Mouse (Mus musculus): ENCODE measurements around the gene Gnmt.
"Not testable (repeated sequence)": the region's sequence is repeated elsewhere in the genome, so short reads cannot be mapped to it uniquely, and the experiment has no call there.

DNA sequence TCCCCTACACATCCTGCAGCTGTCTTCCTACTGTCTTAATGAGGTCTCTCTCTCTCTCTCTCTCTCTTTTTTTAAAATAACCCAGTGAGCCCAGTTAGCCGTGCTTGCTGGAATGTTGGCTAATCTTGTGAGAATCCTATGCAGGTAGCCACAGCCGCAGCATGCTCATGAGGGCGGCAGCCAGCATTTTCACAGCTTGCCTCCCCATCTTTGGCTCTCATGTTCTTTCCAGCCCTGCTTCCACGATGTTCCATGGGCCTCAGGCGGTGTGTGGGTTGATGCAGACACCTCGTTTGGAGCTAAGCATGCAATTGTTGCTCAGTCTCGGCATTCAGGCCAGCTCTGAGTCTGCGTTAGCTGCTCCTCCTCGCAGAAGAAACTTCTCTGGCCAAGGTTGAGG is 35.9 kb upstream of the Gnmt start:
- not testable (repeated sequence) for TF ChIP-seq ZKSCAN1 (IDR thresholded peaks at IDR 0.05; ENCODE audit: borderline replicate concordance, low read depth, low read length); POLR2A (IDR thresholded peaks at IDR 0.05; ENCODE audit: low read depth, low read length); CTCF (conservative IDR thresholded peaks at IDR 0.05 in 1 of 2, IDR thresholded peaks at IDR 0.05 in 1 of 2; ENCODE audit: low read depth in 2 of 2, low read length in 2 of 2); MYC (IDR thresholded peaks at IDR 0.05; ENCODE audit: low read depth, low read length); POLR2AphosphoS2 (IDR thresholded peaks at IDR 0.05; ENCODE audit: low read depth, low read length); MAX (IDR thresholded peaks at IDR 0.05; ENCODE audit: low read length); MXI1 (IDR thresholded peaks at IDR 0.05; ENCODE audit: low read depth, low read length); KAT2A (IDR thresholded peaks at IDR 0.05; ENCODE audit: insufficient replicate concordance, low read length); TCF12 (IDR thresholded peaks at IDR 0.05; ENCODE audit: low read depth, low read length); JUND (conservative IDR thresholded peaks at IDR 0.05; ENCODE audit: low read depth, low read length); EP300 (IDR thresholded peaks at IDR 0.05; ENCODE audit: low read length)

All from CH12.LX (cell line).